Mouse (Mus musculus): ENCODE measurements around the gene Coq9. TPM values are rescaled to one million over a fixed set of nuclear protein-coding genes. Genes with fewer than 3 reads are reported as not detected.
A peak's percentile ranks its signal among the peaks of the same experiment; 100 is the strongest.

Gene Coq9
- polyA plus RNA-seq (2015; fragmentation: Nextera tagmentation; extraction: Ambion mirVana) = 56.8 and 60.7 TPM in 2 replicates

GRCm38 (mm10) chr8:94837662-94838574, at the start of gene Coq9, which contains the start of gene Ciapin1:
Gene Coq9, plus strand, starts transcription at chr8:94838321.
Gene Ciapin1, minus strand, starts transcription at chr8:94838358.
- ATAC-seq = peak; percentile 99
- under 1% methylated on average over 77 of the region's 82 CpGs for WGBS
- Histone ChIP-seq H3K9ac (replicated peaks; ENCODE audit: low read depth, low read length) (peak within 1 kb of the TSS; percentile 97), H3K27me3 (replicated peaks; ENCODE audit: control insufficient read depth, insufficient read depth, low read length) (no peaks in the 10 kb centered on the region), H3K9me3 (ENCODE audit: control insufficient read depth, low read length) (no peaks in the 10 kb centered on the region), H3K36me3 (ENCODE audit: control insufficient read depth, insufficient read depth) (no peaks in the 10 kb centered on the region), H3K27ac (ENCODE audit: low read length) (peak within 1 kb of the TSS; percentile 93), H3K4me3 (replicated peaks; ENCODE audit: low read length) (peak within 1 kb of the TSS; percentile 87), H3K4me1 (replicated peaks; ENCODE audit: control insufficient read depth, insufficient read depth, low read length) (peaks cover 16% of the 10 kb centered on the region), H3K4me2 (ENCODE audit: low read length) (peak within 1 kb of the TSS; percentile 86)

DNA sequence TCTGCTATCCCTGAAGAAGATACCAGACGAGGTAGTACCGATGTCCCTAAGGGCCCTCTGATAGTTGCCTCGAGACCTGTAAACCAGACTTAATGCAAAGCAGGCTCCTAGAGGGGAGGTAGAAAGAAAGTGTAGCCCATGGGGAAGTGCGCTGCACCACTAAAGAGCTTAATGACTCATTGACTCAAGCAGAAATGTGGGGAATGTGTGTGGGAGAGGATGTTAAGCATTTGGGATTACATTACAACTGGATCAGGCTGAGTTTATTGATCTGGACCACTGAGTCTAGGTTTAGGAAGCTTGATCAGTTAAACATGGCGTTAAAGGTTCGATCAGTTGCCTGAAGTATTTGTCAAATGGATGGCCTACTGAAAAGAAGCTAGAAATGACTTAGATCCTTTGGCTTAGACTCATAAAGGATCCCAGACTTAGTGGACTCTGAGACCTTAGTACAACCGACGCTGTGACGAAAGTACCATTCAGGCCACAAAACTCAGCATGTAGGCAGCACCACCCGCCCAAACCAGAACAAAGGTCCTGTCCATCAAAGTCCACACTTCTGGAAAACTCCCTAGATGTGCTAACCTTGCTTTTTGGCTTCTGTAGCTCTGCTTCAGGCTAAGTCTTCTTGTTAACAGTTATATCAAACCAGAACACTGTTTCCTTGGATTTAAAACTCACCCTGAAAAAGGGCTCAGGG, 48.7 kb upstream of the Coq9 start:
- Histone ChIP-seq H3K9me3 (ENCODE audit: control insufficient read depth, low read length) (no peaks in the 10 kb centered on the region), H3K36me3 (ENCODE audit: control insufficient read depth, insufficient read depth) (no peaks in the 10 kb centered on the region), H3K27me3 (replicated peaks; ENCODE audit: control insufficient read depth, insufficient read depth, low read length) (no peaks in the 10 kb centered on the region), H3K4me3 (replicated peaks; ENCODE audit: low read length) (no peak overlapping the region), H3K4me1 (replicated peaks; ENCODE audit: control insufficient read depth, insufficient read depth, low read length) (no peaks in the 10 kb centered on the region), H3K9ac (replicated peaks; ENCODE audit: low read depth, low read length) (no peak overlapping the region), H3K27ac (ENCODE audit: low read length) (no peak overlapping the region), H3K4me2 (ENCODE audit: low read length) (no peak overlapping the region)
- ATAC-seq = no peak
- WGBS = 50% methylated on average over 10 of the region's 10 CpGs

DNA sequence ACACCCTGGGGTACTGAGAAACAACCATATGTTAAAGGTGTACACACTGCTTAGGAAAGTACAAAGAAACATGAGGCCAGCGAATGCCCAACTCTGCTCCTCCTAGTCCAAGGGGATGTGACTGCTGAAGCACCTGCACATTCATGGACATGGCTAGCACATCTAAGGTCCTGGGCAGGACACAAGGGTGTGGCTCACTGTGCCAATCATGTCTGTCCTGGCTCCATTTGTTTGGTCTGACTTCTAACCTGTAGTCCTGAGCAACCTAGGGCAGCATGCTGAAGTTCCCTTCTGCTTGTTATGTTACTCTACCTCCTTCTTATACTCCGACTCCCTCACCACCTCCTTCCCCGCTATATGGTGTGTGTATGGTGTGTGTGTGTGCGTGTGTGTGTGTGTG, 43.8 kb upstream of the Coq9 start:
- Histone ChIP-seq H3K4me1 (replicated peaks; ENCODE audit: control insufficient read depth, insufficient read depth, low read length) (no peaks in the 10 kb centered on the region), H3K4me3 (replicated peaks; ENCODE audit: low read length) (no peak overlapping the region), H3K9ac (replicated peaks; ENCODE audit: low read depth, low read length) (no peak overlapping the region), H3K27ac (ENCODE audit: low read length) (no peak overlapping the region), H3K4me2 (ENCODE audit: low read length) (no peak overlapping the region), H3K36me3 (ENCODE audit: control insufficient read depth, insufficient read depth) (no peaks in the 10 kb centered on the region), H3K9me3 (ENCODE audit: control insufficient read depth, low read length) (no peaks in the 10 kb centered on the region), H3K27me3 (replicated peaks; ENCODE audit: control insufficient read depth, insufficient read depth, low read length) (no peaks in the 10 kb centered on the region)
- no peak for ATAC-seq
- WGBS = 87% methylated on average over 4 of the region's 4 CpGs

GRCm38 (mm10) chr8:94794782-94795181, 43.3 kb upstream of the Coq9 start:
- WGBS = 97% methylated on average over 2 of the region's 2 CpGs
- ATAC-seq = no peak
- H3K36me3 ChIP-seq (ENCODE audit: control insufficient read depth, insufficient read depth) = no peaks in the 10 kb centered on the region

DNA sequence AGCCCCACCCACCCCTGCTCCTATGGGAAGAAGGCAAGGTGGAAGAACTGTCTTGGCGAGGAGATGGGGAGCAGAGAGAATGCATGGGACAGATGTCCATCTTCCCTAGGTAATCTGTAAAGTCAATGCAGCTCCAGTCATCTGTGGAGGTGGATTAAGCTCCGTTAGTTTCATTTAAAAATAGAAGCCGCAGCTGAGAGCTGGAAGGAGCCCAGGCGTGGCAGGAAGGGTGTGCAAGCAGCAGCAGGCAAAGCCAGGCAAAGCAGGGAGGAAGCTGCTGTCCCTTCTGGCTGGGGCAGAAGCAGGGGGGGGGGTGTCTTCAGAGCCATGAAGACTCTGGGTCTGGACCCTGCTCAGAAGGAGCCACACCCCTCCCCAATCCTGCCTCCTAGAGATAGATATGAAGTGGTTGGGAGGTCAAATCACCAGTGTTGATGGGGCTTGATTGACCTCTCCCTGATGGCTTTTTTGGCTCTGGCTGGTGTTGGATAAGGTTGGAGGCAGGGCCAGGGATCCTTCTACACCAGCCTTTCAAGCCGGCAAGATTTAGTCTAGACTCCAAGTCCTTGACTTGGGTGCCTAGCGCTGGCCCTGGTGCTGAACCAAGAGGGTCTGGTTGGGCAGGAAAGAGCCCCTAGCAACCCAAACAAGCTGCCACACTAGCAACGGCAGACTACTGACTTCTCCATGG, 37.7 kb upstream of the Coq9 start:
- H3K27ac ChIP-seq (ENCODE audit: low read length) = no peak overlapping the region
- ATAC-seq = no peak
- H3K9me3 ChIP-seq (ENCODE audit: control insufficient read depth, low read length) = no peaks in the 10 kb centered on the region
- no peak overlapping the region for H3K4me3 ChIP-seq (replicated peaks; ENCODE audit: low read length)
- H3K4me1 ChIP-seq (replicated peaks; ENCODE audit: control insufficient read depth, insufficient read depth, low read length) = no peaks in the 10 kb centered on the region
- no peak overlapping the region for H3K4me2 ChIP-seq (ENCODE audit: low read length)
- no peaks in the 10 kb centered on the region for H3K27me3 ChIP-seq (replicated peaks; ENCODE audit: control insufficient read depth, insufficient read depth, low read length)
- H3K9ac ChIP-seq (replicated peaks; ENCODE audit: low read depth, low read length) = no peak overlapping the region
- no peaks in the 10 kb centered on the region for H3K36me3 ChIP-seq (ENCODE audit: control insufficient read depth, insufficient read depth)
- WGBS = 56% methylated on average over 7 of the region's 7 CpGs

More at GRCm38 (mm10) chr8:94794782-94795181, 43.3 kb upstream of the Coq9 start:
- Histone ChIP-seq H3K9me3 (ENCODE audit: control insufficient read depth, low read length) (no peaks in the 10 kb centered on the region), H3K4me1 (replicated peaks; ENCODE audit: control insufficient read depth, insufficient read depth, low read length) (no peaks in the 10 kb centered on the region), H3K27me3 (replicated peaks; ENCODE audit: control insufficient read depth, insufficient read depth, low read length) (no peaks in the 10 kb centered on the region), H3K9ac (replicated peaks; ENCODE audit: low read depth, low read length) (no peak overlapping the region), H3K27ac (ENCODE audit: low read length) (no peak overlapping the region), H3K4me3 (replicated peaks; ENCODE audit: low read length) (no peak overlapping the region), H3K4me2 (ENCODE audit: low read length) (no peak overlapping the region)

GRCm38 (mm10) chr8:94801293-94802095, 36.6 kb upstream of the Coq9 start:
- Histone ChIP-seq H3K4me3 (replicated peaks; ENCODE audit: low read length) (no peak overlapping the region), H3K36me3 (ENCODE audit: control insufficient read depth, insufficient read depth) (no peaks in the 10 kb centered on the region), H3K4me1 (replicated peaks; ENCODE audit: control insufficient read depth, insufficient read depth, low read length) (no peaks in the 10 kb centered on the region), H3K4me2 (ENCODE audit: low read length) (no peak overlapping the region), H3K9ac (replicated peaks; ENCODE audit: low read depth, low read length) (no peak overlapping the region), H3K27ac (ENCODE audit: low read length) (no peak overlapping the region), H3K9me3 (ENCODE audit: control insufficient read depth, low read length) (no peaks in the 10 kb centered on the region), H3K27me3 (replicated peaks; ENCODE audit: control insufficient read depth, insufficient read depth, low read length) (no peaks in the 10 kb centered on the region)
- WGBS = 37% methylated on average over 14 of the region's 14 CpGs
- ATAC-seq = no peak

DNA sequence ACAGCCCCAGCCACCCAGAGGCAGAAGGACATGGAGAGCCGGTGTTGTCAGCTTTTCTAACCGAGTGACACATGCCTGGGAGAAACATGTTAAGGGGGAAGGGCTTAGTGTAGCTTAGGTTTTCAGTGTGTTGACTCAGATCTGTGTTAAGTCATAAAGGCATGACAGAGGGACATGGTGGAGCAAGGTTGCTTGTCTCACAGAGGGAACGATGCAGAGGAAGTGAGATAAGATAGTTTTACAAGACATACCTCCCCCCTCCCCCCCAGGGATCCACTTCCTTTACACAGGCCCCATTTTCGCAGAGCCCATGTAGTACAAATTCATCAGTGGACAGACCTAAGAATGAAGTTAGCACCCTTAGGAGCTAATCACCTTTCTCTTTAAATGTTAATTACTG, 35.7 kb upstream of the Coq9 start:
- no peak overlapping the region for H3K4me2 ChIP-seq (ENCODE audit: low read length)
- no peaks in the 10 kb centered on the region for H3K36me3 ChIP-seq (ENCODE audit: control insufficient read depth, insufficient read depth)
- 82% methylated on average over 4 of the region's 4 CpGs for WGBS
- H3K4me1 ChIP-seq (replicated peaks; ENCODE audit: control insufficient read depth, insufficient read depth, low read length) = no peaks in the 10 kb centered on the region
- H3K9ac ChIP-seq (replicated peaks; ENCODE audit: low read depth, low read length) = no peak overlapping the region
- no peak for ATAC-seq
- no peak overlapping the region for H3K27ac ChIP-seq (ENCODE audit: low read length)
- H3K27me3 ChIP-seq (replicated peaks; ENCODE audit: control insufficient read depth, insufficient read depth, low read length) = no peaks in the 10 kb centered on the region
- H3K4me3 ChIP-seq (replicated peaks; ENCODE audit: low read length) = no peak overlapping the region
- no peaks in the 10 kb centered on the region for H3K9me3 ChIP-seq (ENCODE audit: control insufficient read depth, low read length)

DNA sequence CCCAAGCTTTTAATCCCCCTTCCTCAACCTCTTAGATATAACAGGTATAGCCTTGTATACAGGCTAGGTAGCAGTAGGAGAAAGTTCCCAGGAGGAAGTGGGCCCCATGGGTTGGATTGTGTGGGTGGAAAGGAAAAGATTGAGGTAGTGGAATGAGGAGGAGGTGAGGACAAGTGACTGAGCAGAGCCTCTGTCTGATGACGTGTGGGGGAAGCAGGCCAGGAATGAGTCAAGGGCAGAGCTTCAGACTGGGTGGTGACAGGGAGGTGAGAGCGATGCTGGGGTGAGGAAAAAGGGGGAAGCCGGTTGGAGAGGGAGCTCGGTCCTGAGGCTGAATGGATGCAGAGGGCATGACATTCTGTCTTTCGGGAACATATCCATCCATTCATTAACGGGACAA, 34.6 kb upstream of the Coq9 start:
- H3K4me3 ChIP-seq (replicated peaks; ENCODE audit: low read length) = no peak overlapping the region
- no peak overlapping the region for H3K27ac ChIP-seq (ENCODE audit: low read length)
- WGBS = 77% methylated on average over 6 of the region's 6 CpGs
- ATAC-seq = no peak
- H3K9me3 ChIP-seq (ENCODE audit: control insufficient read depth, low read length) = no peaks in the 10 kb centered on the region
- no peaks in the 10 kb centered on the region for H3K4me1 ChIP-seq (replicated peaks; ENCODE audit: control insufficient read depth, insufficient read depth, low read length)
- H3K27me3 ChIP-seq (replicated peaks; ENCODE audit: control insufficient read depth, insufficient read depth, low read length) = no peaks in the 10 kb centered on the region
- H3K36me3 ChIP-seq (ENCODE audit: control insufficient read depth, insufficient read depth) = no peaks in the 10 kb centered on the region
- no peak overlapping the region for H3K4me2 ChIP-seq (ENCODE audit: low read length)
- no peak overlapping the region for H3K9ac ChIP-seq (replicated peaks; ENCODE audit: low read depth, low read length)

Measured in forebrain, embryonic 16.5 days (tissue).